Mouse (Mus musculus): Measurements from ENCODE around the gene Neurod6.
"Not testable (repeated sequence)": the region's sequence is repeated elsewhere in the genome, so short reads cannot be mapped to it uniquely, and the experiment has no call there.

The Neurod6 gene

DNA sequence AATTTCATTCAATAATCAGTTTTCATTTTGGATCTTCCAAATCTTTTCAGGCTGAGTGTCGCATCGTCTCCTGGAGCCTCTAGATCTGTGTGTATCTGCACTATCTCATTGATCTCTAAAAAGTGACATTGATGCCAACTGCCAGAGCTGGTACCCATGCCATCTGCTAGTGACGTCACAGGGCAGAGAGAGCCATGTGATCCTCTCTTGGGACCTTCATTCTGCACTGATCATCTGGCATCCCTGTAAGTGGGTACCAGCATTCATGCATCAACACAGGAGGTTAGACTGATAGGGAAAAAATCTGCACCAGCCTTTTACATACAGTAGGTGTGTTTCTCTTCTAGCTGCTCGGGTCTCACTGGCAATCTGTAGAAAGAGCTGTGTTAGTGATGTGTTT is at the start of gene Neurod6:
Gene Neurod6 (minus strand): TSS at position 290 of the 400 bp plus-strand sequence.
- in situ Hi-C loops (cut with MseI, MboI) = no loop called here

GRCm38 (mm10) chr6:55717209-55717608 is 36.1 kb upstream of the Neurod6 start:
- in situ Hi-C loops (cut with MseI, MboI) = no loop called here

GRCm38 (mm10) chr6:55715446-55715845 is 34.4 kb upstream of the Neurod6 start:
- in situ Hi-C loops (cut with MseI, MboI) = no loop called here

DNA sequence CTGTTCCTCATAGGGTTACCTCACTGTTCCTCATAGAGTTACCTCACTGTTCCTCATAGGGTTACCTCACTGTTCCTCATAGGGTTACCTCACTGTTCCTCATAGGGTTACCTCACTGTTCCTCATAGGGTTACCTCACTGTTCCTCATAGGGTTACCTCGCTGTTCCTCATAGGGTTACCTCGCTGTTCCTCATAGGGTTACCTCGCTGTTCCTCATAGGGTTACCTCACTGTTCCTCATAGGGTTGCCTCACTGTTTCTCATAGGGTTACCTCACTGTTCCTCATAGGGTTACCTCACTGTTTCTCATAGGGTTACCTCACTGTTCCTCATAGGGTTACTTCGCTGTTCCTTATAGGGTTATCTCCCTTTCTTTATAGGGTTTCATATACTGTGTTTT is 29.9 kb upstream of the Neurod6 start:
- in situ Hi-C loops (cut with MseI, MboI) = not testable (repeated sequence)

DNA sequence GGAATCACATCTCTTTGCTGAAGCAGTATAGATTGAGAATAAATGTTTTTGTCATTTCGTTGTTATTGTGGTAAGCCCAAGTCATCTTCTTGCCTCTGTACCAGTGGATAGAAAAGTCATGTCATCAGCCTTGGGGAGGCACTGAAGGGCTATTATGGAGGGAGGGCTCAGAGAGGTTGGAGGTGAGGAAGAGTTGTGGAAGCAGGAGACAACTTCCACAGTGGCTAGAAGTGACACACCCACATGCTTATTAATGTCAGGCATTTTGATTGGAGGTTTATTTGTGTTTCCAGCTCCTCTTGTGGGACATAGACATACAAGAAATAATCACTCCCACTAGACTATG is 23.7 kb upstream of the Neurod6 start:
- in situ Hi-C loops (cut with MseI, MboI) = no loop called here

GRCm38 (mm10) chr6:55704061-55704758 is 23.1 kb upstream of the Neurod6 start:
- in situ Hi-C loops (cut with MseI, MboI) = no loop called here

- in situ Hi-C loops (cut with MseI, MboI) = no loop called here
Measured at GRCm38 (mm10) chr6:55700392-55701386, 19.6 kb upstream of the Neurod6 start.

DNA sequence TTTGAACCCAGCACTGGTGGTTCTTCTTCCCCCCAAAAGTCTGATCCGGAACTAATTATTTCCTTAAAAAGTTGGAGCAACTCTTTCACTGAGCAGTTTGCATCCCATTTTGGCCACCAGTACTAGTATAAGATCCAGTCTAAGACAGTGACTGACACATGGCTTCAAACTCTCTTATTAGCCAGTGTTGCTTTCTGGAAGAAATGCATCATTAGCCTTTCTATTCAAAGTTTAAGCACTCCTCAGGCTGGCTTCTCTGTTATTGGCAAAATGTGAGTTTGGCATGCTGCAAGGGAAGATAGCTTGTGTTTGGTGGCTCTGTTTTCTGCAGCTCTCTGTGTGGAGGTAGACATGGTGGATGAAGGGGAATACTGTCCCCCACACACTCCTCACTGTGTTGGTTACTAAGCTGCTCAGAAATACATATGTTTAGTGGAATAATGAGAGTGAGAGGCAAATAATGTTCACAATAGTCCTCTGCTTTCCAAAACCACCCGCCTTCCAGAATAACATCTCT is 9.0 kb upstream of the Neurod6 start:
- in situ Hi-C loops (cut with MseI, MboI) = no loop called here

DNA sequence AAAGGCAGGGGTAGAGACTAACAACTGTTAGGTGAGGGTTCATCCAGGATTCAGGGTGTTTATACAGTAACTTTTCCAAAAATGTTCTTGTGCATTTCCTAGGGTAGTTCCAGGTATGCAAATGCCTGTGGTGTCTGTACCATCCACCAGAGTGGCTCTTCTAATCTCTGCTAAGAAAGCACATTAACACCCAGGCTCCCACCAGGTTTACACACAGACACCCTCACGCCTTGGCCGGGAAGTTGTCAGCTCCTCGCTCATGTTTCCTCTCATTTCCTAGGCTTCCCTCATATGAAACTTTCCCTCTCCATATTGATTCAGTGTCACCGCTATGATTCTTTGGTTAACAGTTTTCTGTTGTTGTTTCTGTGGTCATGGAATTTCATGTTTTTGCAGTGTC is 2.4 kb upstream of the Neurod6 start:
- in situ Hi-C loops (cut with MseI, MboI) = no loop called here

DNA sequence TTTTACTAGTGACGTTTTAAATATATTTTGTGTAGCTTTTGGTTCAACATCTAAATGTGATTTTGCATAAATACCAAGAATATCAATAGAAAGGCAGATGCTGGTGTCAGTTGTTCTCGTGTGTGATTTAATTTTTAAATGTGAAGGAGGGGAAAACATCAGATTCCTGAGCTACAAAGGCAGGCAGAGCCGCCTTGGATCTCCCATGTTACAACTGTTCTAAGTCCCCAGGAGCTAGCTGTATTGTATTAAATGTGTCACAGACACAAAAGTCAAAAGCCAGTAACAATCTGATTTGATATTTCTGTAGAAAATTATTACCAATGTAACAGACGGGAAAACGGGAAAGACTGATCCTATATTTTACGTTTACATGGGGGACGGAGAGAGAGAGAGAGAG is 1.8 kb upstream of the Neurod6 start:
- in situ Hi-C loops (cut with MseI, MboI) = no loop called here

DNA sequence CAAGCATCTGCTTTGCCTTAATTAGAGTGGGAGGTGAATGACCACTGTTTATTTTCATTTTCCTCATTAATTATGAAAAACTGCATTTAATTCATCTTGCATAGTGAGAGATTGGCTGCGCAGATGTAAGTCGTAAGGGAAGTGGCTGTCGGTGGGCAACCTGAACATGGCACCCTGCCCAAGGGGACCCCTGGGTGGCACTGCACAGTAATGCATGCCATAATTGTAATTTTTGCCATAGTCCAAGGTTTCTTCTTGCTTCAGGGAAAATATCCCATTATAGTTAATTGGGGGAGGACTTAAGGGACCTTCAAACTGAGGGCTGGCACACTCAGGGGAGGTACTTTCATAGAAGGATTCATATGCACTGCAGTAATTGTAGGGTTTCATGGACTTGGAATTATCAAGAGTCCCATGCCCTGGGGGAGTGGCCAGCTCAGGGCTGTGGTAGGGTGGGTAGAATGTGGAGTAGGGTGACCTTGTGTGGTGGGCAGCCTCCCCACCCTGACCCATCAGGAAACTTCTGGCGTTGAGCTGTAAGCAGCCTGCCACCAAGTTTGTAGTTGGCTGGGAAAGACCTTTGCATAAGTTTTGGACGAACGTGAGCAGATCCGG is 2.4 kb downstream of the Neurod6 start:
- in situ Hi-C loops (cut with MseI, MboI) = no loop called here

GRCm38 (mm10) chr6:55677326-55677725 is 3.7 kb downstream of the Neurod6 start:
- in situ Hi-C loops (cut with MseI, MboI) = no loop called here

GRCm38 (mm10) chr6:55676663-55677311 is 4.3 kb downstream of the Neurod6 start:
- in situ Hi-C loops (cut with MseI, MboI) = no loop called here

DNA sequence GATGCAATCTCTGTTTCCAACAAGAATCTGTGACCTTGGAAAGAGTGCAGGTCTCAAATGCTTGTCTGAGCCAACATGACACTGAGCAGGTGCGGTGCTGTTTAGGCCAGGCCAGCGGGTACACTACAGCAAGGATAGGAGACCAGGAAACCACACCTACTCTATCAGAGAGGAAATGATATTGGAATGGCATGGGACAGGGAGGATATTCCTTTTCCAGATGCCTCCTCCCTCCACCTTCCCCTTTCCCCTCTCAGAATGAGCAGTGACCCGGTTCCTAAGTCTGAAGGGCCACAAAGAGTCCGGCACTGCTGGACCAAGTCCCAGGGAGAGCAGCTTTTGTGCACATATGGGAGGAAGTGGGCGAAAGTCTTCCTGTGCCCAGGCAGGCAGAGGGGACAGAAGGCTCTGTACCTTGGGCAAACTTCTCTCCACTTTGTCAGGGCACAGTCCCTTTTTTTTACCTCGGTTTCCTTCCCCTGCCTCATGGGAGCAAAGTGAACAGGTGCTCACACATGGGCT is 4.9 kb downstream of the Neurod6 start:
- in situ Hi-C loops (cut with MseI, MboI) = no loop called here

GRCm38 (mm10) chr6:55667801-55668200 is 13.3 kb downstream of the Neurod6 start:
- in situ Hi-C loops (cut with MseI, MboI) = no loop called here

DNA sequence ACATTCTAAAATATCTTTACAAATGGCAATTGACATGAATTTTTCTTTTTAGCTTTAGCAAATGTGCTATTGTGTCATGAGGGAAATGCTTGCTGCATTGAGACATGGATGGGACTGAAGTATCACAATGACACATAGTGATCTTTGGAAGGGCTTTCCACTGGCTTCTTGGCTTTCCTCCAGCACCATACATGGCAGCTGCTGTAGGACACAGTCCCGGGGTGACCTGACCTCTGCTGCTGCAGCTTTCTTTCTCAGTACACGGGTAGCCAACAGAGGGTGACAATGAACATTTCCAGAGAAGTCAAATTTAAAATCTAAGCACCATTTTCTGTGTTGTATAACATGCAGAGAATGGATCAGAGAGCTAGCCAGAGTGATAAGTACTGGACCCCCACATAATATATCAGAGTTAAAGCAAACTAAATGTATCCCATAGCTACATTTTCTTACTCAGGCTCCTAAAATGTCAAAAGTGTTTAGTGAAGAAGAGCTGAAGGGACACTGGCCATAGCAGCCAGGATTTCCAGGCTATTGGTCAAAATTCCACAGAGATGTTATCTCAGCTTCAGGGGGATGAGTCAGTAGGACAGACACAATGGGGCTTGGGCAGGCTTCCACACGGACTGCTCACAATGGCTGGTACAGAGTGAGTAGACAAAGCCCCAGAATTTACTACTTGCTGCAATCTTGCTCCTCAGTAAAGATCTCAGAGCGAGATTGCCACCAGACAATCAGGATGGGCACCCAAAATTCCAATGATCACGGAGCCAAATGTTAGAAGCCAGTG is 19.7 kb downstream of the Neurod6 start:
- in situ Hi-C loops (cut with MseI, MboI) = no loop called here

- in situ Hi-C loops (cut with MseI, MboI) = no loop called here
Measured at GRCm38 (mm10) chr6:55649996-55650395, 31.1 kb downstream of the Neurod6 start.

DNA sequence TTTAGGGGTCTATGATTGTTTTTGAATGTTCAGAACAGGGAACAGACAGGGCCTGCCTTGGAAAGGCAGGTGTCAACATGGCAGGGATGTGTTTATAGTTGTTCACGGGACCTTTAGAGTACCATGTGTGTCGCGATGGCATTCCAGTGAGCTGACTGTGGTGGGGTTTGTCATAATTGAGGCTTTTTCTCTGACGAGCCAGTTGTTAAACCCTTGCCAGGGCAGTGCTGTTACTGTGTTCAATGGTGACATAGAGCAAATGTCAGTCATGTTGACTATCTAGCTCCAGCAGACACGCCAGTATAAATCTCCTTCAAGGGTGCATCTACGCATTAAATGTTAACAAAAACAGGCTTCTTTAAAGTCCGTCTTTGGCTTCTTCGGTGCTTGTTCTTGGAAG is 31.5 kb downstream of the Neurod6 start:
- in situ Hi-C loops (cut with MseI, MboI) = no loop called here

DNA sequence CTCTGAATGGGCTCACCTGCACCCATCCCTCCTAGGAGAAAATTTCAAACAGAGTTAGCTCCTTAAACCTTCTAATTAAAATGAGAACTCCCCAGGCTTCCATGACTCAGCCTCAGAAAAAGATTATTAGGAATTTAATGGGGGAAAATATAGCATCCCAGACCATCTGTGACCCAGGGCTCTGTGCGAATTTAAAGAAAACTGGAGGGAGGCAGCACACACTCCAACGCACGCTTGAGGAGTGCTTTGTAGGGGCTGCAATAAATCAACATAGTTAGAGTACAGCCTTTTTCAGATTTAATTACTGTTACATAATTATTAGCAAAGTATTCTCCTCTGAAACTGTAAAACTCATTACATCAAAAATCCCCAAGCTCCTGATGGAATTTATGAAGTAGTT is 32.2 kb downstream of the Neurod6 start:
- in situ Hi-C loops (cut with MseI, MboI) = no loop called here

DNA sequence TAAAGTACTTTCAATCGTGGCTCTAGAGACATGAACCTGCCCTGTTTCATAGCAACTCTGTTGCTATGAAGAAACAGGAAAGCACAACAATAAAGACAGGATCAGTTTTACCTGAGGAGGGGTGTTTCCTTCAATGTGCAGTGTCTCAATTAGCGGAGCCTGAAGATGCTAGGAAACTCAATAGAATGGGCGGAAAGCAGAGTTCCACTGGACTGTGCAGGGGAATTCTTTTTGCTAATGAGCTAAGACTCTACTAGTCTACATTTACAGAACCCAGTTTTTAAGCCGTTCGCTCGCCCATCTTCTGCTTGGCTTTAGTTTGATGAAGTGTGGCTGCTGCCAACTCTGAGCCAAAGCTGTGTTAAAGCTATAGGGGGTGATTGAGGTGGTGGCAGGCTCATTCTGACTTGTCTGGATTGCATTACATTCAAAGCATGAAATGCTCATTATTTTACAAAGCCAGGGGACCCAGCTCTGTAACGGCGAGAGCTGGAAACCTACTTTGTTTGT is 33.2 kb downstream of the Neurod6 start:
- in situ Hi-C loops (cut with MseI, MboI) = no loop called here
